Mouse (Mus musculus) intestine, embryonic 16.5 days (tissue): Measurements from ENCODE around the gene Pdcd4. TPM values are rescaled to one million over a fixed set of nuclear protein-coding genes. Genes with fewer than 3 reads are reported as not detected.

ENCODE experiments used
- ATAC-seq: fragments of 200-750 bp; cut with Nextera tagmentation; 2 replicates; pipeline ENCODE4 v1.8.0; 2017; ENCODE audit warnings: moderate TSS enrichment, moderate library complexity
- H3K27ac ChIP-seq: fragments of 300-500 bp; sonication (generic); 2 replicates; pipeline ENCODE4 v1.5.1; 2014; ENCODE audit warnings: mild to moderate bottlenecking, low read length
- H3K27me3 ChIP-seq: fragments of 300-500 bp; sonication (generic); replicated peaks from 2 replicates; pipeline ENCODE4 v1.6.1; 2014; ENCODE audit warnings: low read length, control low read depth, mixed read lengths; ENCODE audit not compliant: control insufficient read depth, insufficient read depth
- H3K36me3 ChIP-seq: fragments of 300-500 bp; sonication (generic); 2 replicates; pipeline ENCODE4 v1.6.1; 2014; ENCODE audit warnings: low read length, control low read depth; ENCODE audit not compliant: control insufficient read depth, insufficient read depth
- H3K4me1 ChIP-seq: fragments of 300-500 bp; sonication (generic); 2 replicates; pipeline ENCODE4 v1.6.1; 2014; ENCODE audit warnings: low read length, control low read depth, mixed read lengths; ENCODE audit not compliant: control insufficient read depth, insufficient read depth
- H3K4me2 ChIP-seq: fragments of 300-500 bp; sonication (generic); 2 replicates; pipeline ENCODE4 v1.6.1; 2014; ENCODE audit warnings: low read depth, low read length, control low read depth
- H3K4me3 ChIP-seq: fragments of 300-500 bp; sonication (generic); 2 replicates; pipeline ENCODE4 v1.5.1; 2014; ENCODE audit warnings: mild to moderate bottlenecking, low read length
- H3K9ac ChIP-seq: fragments of 300-500 bp; sonication (generic); 2 replicates; pipeline ENCODE4 v1.6.1; 2014; ENCODE audit warnings: low read depth, low read length
- H3K9me3 ChIP-seq: fragments of 300-500 bp; sonication (generic); 2 replicates; pipeline ENCODE4 v1.6.1; 2016; ENCODE audit warnings: low read length, control low read depth; ENCODE audit not compliant: control insufficient read depth
- WGBS: fragments of 180-500 bp; shearing (Covaris S2); extraction: QIAGEN DNeasy Blood & Tissue Kit; methylation state at CpG from one replicate; pipeline ENCODE4 v1.1.7; 2014; 5-methylcytosine and 5-hydroxymethylcytosine counted together
- polyA plus RNA-seq: library from polyadenylated mRNA; unstranded; fragments of >200 nt; fragmentation: Nextera tagmentation; extraction: Ambion mirVana; gene quantifications from 2 replicates; pipeline ENCODE4 v1.2.1, GENCODE M21; 2015

Gene Pdcd4
- polyA plus RNA-seq, 1 experiment from 2014 or later, result 65.7 TPM

DNA sequence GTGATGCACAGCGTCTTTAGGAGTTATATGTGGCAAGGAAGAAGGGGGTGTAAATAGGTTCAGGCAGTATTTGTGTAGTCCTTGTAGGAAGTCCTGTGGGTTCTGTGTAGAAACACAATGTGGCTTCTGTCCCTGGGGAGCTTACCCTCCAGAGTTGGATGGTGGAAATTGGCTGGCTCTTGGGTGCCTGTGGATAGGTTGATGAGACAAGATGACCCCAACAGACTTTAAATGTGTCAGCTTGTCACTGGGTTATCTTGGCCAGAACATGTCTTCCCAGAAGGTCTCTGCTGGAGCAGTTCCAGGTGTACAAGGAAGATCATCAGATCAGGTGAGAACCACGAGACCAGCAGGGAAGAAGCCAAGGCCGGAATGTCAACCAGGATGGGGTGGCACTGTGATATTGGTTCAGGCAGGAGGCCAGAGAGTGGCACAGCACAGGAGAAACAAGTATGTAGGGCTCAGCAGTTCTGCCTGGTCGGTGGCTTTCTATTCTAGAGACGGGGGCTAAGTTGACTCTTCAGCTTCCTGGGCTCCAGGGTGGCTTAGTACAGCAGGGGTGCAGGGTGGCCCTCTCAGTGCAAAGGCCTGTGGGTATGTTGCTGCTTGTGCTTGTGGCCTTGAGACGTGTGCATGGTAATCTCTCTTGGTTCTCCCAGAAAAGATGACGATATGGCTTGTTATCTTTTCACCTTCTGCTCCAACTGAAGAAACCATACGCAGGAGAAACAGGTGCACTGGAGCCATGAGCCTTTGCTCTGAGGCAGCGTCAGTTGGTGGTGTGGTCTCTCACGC lies 5.3 kb upstream of the Pdcd4 start:
- no peak overlapping the region for H3K4me2 ChIP-seq
- peaks cover 19% of the 10 kb centered on the region for H3K4me1 ChIP-seq
- no peak overlapping the region for H3K9ac ChIP-seq

GRCm38 (mm10) chr19:53887822-53888221 lies 4.2 kb upstream of the Pdcd4 start:
- H3K27ac ChIP-seq, result no peak overlapping the region
- no peak overlapping the region for H3K4me2 ChIP-seq
- no peaks in the 10 kb centered on the region for H3K36me3 ChIP-seq
- no peak overlapping the region for H3K4me3 ChIP-seq
- H3K4me1 ChIP-seq, result peaks cover 28% of the 10 kb centered on the region
- 77% methylated on average over 3 of the region's 3 CpGs for WGBS
- H3K9me3 ChIP-seq, result no peaks in the 10 kb centered on the region
- no peak for ATAC-seq
- H3K9ac ChIP-seq, result no peak overlapping the region
- H3K27me3 ChIP-seq, result no peaks in the 10 kb centered on the region

More for the DNA sequence above, 5.3 kb upstream of the Pdcd4 start:
- Histone ChIP-seq H3K27me3 (no peaks in the 10 kb centered on the region), H3K36me3 (no peaks in the 10 kb centered on the region), H3K27ac (no peak overlapping the region), H3K9me3 (no peaks in the 10 kb centered on the region), H3K4me3 (no peak overlapping the region)
- ATAC-seq, result no peak
- WGBS, result 87% methylated on average over 10 of the region's 10 CpGs

DNA sequence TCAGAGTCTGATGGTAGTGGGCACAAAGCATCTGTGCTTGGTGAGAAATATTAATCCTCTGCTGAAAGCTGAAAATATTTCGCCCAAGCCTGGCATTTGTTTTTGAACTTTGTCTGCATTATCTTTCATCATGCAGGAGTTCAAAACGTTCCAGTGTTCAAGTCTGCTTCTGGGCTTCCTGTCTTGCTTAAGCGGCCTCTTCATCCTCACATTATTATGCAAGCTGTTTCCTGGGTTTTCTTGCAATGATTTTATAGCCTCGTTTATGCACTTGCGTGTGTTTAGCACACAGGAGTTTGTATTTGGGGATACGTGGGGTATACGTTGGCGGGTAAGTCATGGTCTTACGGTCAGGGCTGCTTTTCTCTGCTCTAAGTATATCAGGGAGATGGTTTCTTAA lies 3.7 kb upstream of the Pdcd4 start:
- peaks cover 33% of the 10 kb centered on the region for H3K4me1 ChIP-seq
- no peak overlapping the region for H3K4me3 ChIP-seq
- H3K36me3 ChIP-seq, result no peaks in the 10 kb centered on the region
- H3K27me3 ChIP-seq, result no peaks in the 10 kb centered on the region
- no peak overlapping the region for H3K27ac ChIP-seq
- ATAC-seq, result no peak
- 78% methylated on average over 9 of the region's 9 CpGs for WGBS
- no peak overlapping the region for H3K9ac ChIP-seq
- no peak overlapping the region for H3K4me2 ChIP-seq
- no peaks in the 10 kb centered on the region for H3K9me3 ChIP-seq

- 63% methylated on average over 5 of the region's 5 CpGs for WGBS
Observed at GRCm38 (mm10) chr19:53889555-53889954, 2.5 kb upstream of the Pdcd4 start.

DNA sequence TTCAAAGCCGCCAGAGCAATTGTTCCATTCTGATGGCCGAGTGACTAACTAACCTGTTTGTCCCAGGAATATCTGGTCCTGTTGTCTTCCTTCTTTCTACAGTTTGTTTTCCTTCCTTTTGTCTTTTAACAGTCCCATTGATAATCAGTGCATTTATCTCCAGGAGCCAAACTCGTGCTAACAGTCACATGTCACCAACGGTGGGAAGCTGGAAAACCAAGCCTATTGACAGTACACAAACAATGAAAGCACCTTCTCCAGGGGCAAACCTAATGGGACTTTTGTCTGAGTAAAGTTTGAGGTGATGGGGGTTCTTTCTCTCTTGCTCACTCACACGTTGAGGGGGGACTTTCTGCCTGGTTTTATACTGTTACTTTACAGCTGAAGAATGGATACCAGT lies 1.8 kb upstream of the Pdcd4 start:
- peak overlapping the region; percentile 81 for H3K27ac ChIP-seq
- 57% methylated on average over 5 of the region's 5 CpGs for WGBS

More at GRCm38 (mm10) chr19:53889555-53889954, 2.5 kb upstream of the Pdcd4 start:
- Histone ChIP-seq H3K36me3 (no peaks in the 10 kb centered on the region), H3K4me2 (no peak overlapping the region), H3K4me3 (no peak overlapping the region), H3K4me1 (peaks cover 43% of the 10 kb centered on the region), H3K27me3 (no peaks in the 10 kb centered on the region), H3K27ac (no peak overlapping the region), H3K9ac (no peak overlapping the region), H3K9me3 (no peaks in the 10 kb centered on the region)
- ATAC-seq, result no peak

GRCm38 (mm10) chr19:53890781-53891251 lies 1.2 kb upstream of the Pdcd4 start:
- Histone ChIP-seq H3K9me3 (no peaks in the 10 kb centered on the region), H3K27ac (peak overlapping the region; percentile 81), H3K27me3 (no peaks in the 10 kb centered on the region), H3K9ac (no peak overlapping the region), H3K4me1 (peaks cover 43% of the 10 kb centered on the region), H3K36me3 (no peaks in the 10 kb centered on the region), H3K4me2 (no peak overlapping the region), H3K4me3 (no peak overlapping the region)
- WGBS, result 58% methylated on average over 5 of the region's 5 CpGs
- ATAC-seq, result peak; percentile 53

More for the DNA sequence above, 1.8 kb upstream of the Pdcd4 start:
- Histone ChIP-seq H3K4me2 (no peak overlapping the region), H3K9me3 (no peaks in the 10 kb centered on the region), H3K4me1 (peaks cover 43% of the 10 kb centered on the region), H3K4me3 (no peak overlapping the region), H3K27me3 (no peaks in the 10 kb centered on the region), H3K9ac (no peak overlapping the region), H3K36me3 (no peaks in the 10 kb centered on the region)
- no peak for ATAC-seq

- Histone ChIP-seq H3K9ac (no peak overlapping the region), H3K4me3 (no peak overlapping the region)
Observed at GRCm38 (mm10) chr19:53891569-53891968, 462 bp upstream of the Pdcd4 start.

DNA sequence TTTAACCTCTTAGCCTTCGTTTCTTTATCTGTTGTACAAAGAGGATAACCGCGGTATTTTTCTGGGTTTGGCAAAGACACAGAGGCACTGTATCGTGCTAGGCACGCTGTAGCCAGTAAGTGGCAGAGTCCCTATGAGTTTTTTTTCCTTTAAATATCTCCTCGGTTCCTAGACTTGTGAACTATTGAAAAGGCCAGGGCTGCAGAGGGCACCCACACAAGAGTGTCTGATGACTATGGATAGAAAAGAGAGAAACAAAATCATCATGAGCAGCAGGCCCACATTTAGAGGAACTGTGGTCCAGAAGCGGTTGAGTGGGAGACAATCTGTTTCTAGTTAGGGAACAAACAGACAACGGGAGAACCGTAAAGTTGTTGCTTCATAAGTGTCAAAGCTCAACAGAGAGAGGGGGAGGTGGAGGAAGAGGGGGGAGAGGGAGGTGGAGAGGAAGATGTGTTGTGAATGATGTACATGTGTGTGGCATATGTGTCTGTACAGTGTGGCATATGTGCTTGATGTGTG lies 868 bp downstream of the Pdcd4 start:
- WGBS, result 63% methylated on average over 9 of the region's 9 CpGs
- Histone ChIP-seq H3K9ac (no peak overlapping the region), H3K27me3 (no peaks in the 10 kb centered on the region), H3K9me3 (no peaks in the 10 kb centered on the region), H3K4me2 (no peak overlapping the region), H3K27ac (peak overlapping the region; percentile 95; the same call in 1 of the 2 replicates), H3K4me3 (no peak overlapping the region), H3K4me1 (peaks cover 46% of the 10 kb centered on the region), H3K36me3 (no peaks in the 10 kb centered on the region)
- ATAC-seq, result no peak

More at GRCm38 (mm10) chr19:53891569-53891968, 462 bp upstream of the Pdcd4 start:
- Histone ChIP-seq H3K4me1 (peaks cover 43% of the 10 kb centered on the region), H3K27me3 (no peaks in the 10 kb centered on the region), H3K9me3 (no peaks in the 10 kb centered on the region), H3K27ac (peak overlapping the region; percentile 81), H3K4me2 (no peak overlapping the region), H3K36me3 (no peaks in the 10 kb centered on the region)
- 0 out of 2 replicates have a peak, but pooled peaks have one; percentile 4 for ATAC-seq
- WGBS, result 75% methylated on average over 2 of the region's 2 CpGs

- H3K4me2 ChIP-seq, result no peak overlapping the region
- peak overlapping the region; percentile 95 for H3K27ac ChIP-seq
- no peaks in the 10 kb centered on the region for H3K36me3 ChIP-seq
- peaks cover 46% of the 10 kb centered on the region for H3K4me1 ChIP-seq
- peak overlapping the region; percentile 30; the same call in 1 of the 2 replicates for H3K9ac ChIP-seq
- no peaks in the 10 kb centered on the region for H3K27me3 ChIP-seq
- no peak; the same call in 1 of the 2 replicates for ATAC-seq
- no peaks in the 10 kb centered on the region for H3K9me3 ChIP-seq
- 45% methylated on average over 3 of the region's 3 CpGs for WGBS
- no peak overlapping the region for H3K4me3 ChIP-seq
Observed at GRCm38 (mm10) chr19:53893711-53894171, 1.7 kb downstream of the Pdcd4 start.
